Mouse (Mus musculus) hindbrain, embryonic 13.5 days (tissue): ENCODE measurements at regions not wholly inside any gene's neighbourhood (a gene's known extent, or its start where the extent isn't known, plus 50 kb on each side); places are given as distances from the start of the nearest gene placed in this dataset.
"Not testable (repeated sequence)": the region's sequence is repeated elsewhere in the genome, so short reads cannot be mapped to it uniquely, and the experiment has no call there.

Experiments used
- ATAC-seq: fragments of 200-750 bp; cut with Nextera tagmentation; 2 replicates; pipeline ENCODE4 v1.8.0; 2017; ENCODE audit warnings: moderate TSS enrichment; ENCODE audit not compliant: low FRiP score
- H3K27ac ChIP-seq: fragments of 300-500 bp; sonication (generic); 2 replicates; pipeline ENCODE4 v1.5.1; 2015; ENCODE audit warnings: inconsistent platforms, mild to moderate bottlenecking, moderate library complexity
- H3K27me3 ChIP-seq: fragments of 300-500 bp; sonication (generic); 2 replicates; pipeline ENCODE4 v1.6.1; 2015; ENCODE audit warnings: mild to moderate bottlenecking, inconsistent platforms
- H3K36me3 ChIP-seq: fragments of 300-500 bp; sonication (generic); 2 replicates; pipeline ENCODE4 v1.6.1; 2015; ENCODE audit warnings: mild to moderate bottlenecking, inconsistent platforms
- H3K4me1 ChIP-seq: fragments of 300-500 bp; sonication (generic); replicated peaks from 2 replicates; pipeline ENCODE4 v1.6.1; 2015; ENCODE audit warnings: inconsistent platforms
- H3K4me2 ChIP-seq: fragments of 300-500 bp; sonication (generic); 2 replicates; pipeline ENCODE4 v1.6.1; 2015; ENCODE audit warnings: inconsistent platforms, mild to moderate bottlenecking, moderate library complexity
- H3K4me3 ChIP-seq: fragments of 300-500 bp; sonication (generic); 2 replicates; pipeline ENCODE4 v1.5.1; 2015; ENCODE audit warnings: mild to moderate bottlenecking, inconsistent platforms
- H3K9ac ChIP-seq: fragments of 300-500 bp; sonication (generic); 2 replicates; pipeline ENCODE4 v1.6.1; 2015; ENCODE audit warnings: mild to moderate bottlenecking, inconsistent platforms
- H3K9me3 ChIP-seq: fragments of 300-500 bp; sonication (generic); 2 replicates; pipeline ENCODE4 v1.6.1; 2016; ENCODE audit warnings: inconsistent platforms
- WGBS: fragments of 180-500 bp; shearing (Covaris S2); methylation state at CpG from one replicate; pipeline ENCODE4 v1.1.7; 2015; 5-methylcytosine and 5-hydroxymethylcytosine counted together

- H3K9ac ChIP-seq, result no peak overlapping the region
- no peaks in the 10 kb centered on the region for H3K27me3 ChIP-seq
- H3K9me3 ChIP-seq, result no peaks in the 10 kb centered on the region
- H3K4me2 ChIP-seq, result no peak overlapping the region
- no peak for ATAC-seq
- H3K27ac ChIP-seq, result no peak overlapping the region
- H3K4me3 ChIP-seq, result no peak overlapping the region
- no peaks in the 10 kb centered on the region for H3K4me1 ChIP-seq
- no peaks in the 10 kb centered on the region for H3K36me3 ChIP-seq
- WGBS, result 83% methylated on average over 2 of the region's 2 CpGs
These were observed 213.7 kb downstream of the Macc1 start for GRCm38 (mm10) chr12:119527760-119528159.

GRCm38 (mm10) chr12:119548376-119548775 lies 234.3 kb downstream of the Macc1 start:
- not testable (repeated sequence) for H3K4me1 ChIP-seq, H3K4me3 ChIP-seq, H3K27me3 ChIP-seq, H3K4me2 ChIP-seq, H3K9ac ChIP-seq, H3K27ac ChIP-seq, ATAC-seq, H3K36me3 ChIP-seq, H3K9me3 ChIP-seq
- WGBS, result 80% methylated on average over 2 of the region's 2 CpGs

GRCm38 (mm10) chr12:119576690-119577089 lies 262.6 kb downstream of the Macc1 start:
- H3K27me3 ChIP-seq, result no peaks in the 10 kb centered on the region
- no peak overlapping the region for H3K27ac ChIP-seq
- WGBS, result 64% methylated on average over 3 of the region's 3 CpGs
- no peak overlapping the region for H3K9ac ChIP-seq
- ATAC-seq, result peak; percentile 65; the same call in 1 of the 2 replicates
- H3K4me1 ChIP-seq, result no peaks in the 10 kb centered on the region
- no peak overlapping the region for H3K4me3 ChIP-seq
- peaks cover 7% of the 10 kb centered on the region; the same call in 1 of the 2 replicates for H3K9me3 ChIP-seq
- no peak overlapping the region for H3K4me2 ChIP-seq
- no peaks in the 10 kb centered on the region for H3K36me3 ChIP-seq

- 0 out of 2 replicates have a peak, but pooled peaks cover 2% of the 10 kb centered on the region for H3K9me3 ChIP-seq
- H3K4me2 ChIP-seq, result no peak overlapping the region
- no peaks in the 10 kb centered on the region for H3K4me1 ChIP-seq
- H3K27ac ChIP-seq, result no peak overlapping the region
- no peak overlapping the region for H3K4me3 ChIP-seq
- no peak for ATAC-seq
- H3K27me3 ChIP-seq, result no peaks in the 10 kb centered on the region
- H3K9ac ChIP-seq, result no peak overlapping the region
- no peaks in the 10 kb centered on the region for H3K36me3 ChIP-seq
These were observed 263.2 kb downstream of the Macc1 start for GRCm38 (mm10) chr12:119577280-119577679.

GRCm38 (mm10) chr12:119601361-119601760 lies 287.3 kb downstream of the Macc1 start:
- Histone ChIP-seq H3K9me3 (no peaks in the 10 kb centered on the region), H3K4me1 (no peaks in the 10 kb centered on the region), H3K36me3 (no peaks in the 10 kb centered on the region), H3K27me3 (no peaks in the 10 kb centered on the region), H3K4me3 (no peak overlapping the region), H3K27ac (no peak overlapping the region), H3K4me2 (no peak overlapping the region), H3K9ac (no peak overlapping the region)
- no peak for ATAC-seq

GRCm38 (mm10) chr12:119624238-119624637 lies 310.2 kb downstream of the Macc1 start:
- H3K27ac ChIP-seq, result no peak overlapping the region
- ATAC-seq, result no peak
- no peaks in the 10 kb centered on the region for H3K4me1 ChIP-seq
- no peak overlapping the region for H3K4me2 ChIP-seq
- H3K27me3 ChIP-seq, result no peaks in the 10 kb centered on the region
- H3K9ac ChIP-seq, result no peak overlapping the region
- H3K9me3 ChIP-seq, result no peaks in the 10 kb centered on the region
- no peak overlapping the region for H3K4me3 ChIP-seq
- no peaks in the 10 kb centered on the region for H3K36me3 ChIP-seq
- WGBS, result 64% methylated on average over 1 of the region's 1 CpGs

GRCm38 (mm10) chr12:119655366-119655765 lies 290.3 kb upstream of the Tmem196 start:
- H3K36me3 ChIP-seq, result no peaks in the 10 kb centered on the region
- ATAC-seq, result no peak
- WGBS, result 75% methylated on average over 2 of the region's 2 CpGs
- H3K4me2 ChIP-seq, result no peak overlapping the region
- H3K27me3 ChIP-seq, result no peaks in the 10 kb centered on the region
- H3K4me3 ChIP-seq, result no peak overlapping the region
- no peak overlapping the region for H3K9ac ChIP-seq
- no peaks in the 10 kb centered on the region for H3K4me1 ChIP-seq
- no peaks in the 10 kb centered on the region for H3K9me3 ChIP-seq
- no peak overlapping the region for H3K27ac ChIP-seq
